Mouse (Mus musculus): ENCODE measurements around the gene Crat. TPM values are rescaled to one million over a fixed set of nuclear protein-coding genes. Genes with fewer than 3 reads are reported as not detected.

The Crat gene
- polyA plus RNA-seq, 1 experiment from 2014 or later = 28.0 TPM

DNA sequence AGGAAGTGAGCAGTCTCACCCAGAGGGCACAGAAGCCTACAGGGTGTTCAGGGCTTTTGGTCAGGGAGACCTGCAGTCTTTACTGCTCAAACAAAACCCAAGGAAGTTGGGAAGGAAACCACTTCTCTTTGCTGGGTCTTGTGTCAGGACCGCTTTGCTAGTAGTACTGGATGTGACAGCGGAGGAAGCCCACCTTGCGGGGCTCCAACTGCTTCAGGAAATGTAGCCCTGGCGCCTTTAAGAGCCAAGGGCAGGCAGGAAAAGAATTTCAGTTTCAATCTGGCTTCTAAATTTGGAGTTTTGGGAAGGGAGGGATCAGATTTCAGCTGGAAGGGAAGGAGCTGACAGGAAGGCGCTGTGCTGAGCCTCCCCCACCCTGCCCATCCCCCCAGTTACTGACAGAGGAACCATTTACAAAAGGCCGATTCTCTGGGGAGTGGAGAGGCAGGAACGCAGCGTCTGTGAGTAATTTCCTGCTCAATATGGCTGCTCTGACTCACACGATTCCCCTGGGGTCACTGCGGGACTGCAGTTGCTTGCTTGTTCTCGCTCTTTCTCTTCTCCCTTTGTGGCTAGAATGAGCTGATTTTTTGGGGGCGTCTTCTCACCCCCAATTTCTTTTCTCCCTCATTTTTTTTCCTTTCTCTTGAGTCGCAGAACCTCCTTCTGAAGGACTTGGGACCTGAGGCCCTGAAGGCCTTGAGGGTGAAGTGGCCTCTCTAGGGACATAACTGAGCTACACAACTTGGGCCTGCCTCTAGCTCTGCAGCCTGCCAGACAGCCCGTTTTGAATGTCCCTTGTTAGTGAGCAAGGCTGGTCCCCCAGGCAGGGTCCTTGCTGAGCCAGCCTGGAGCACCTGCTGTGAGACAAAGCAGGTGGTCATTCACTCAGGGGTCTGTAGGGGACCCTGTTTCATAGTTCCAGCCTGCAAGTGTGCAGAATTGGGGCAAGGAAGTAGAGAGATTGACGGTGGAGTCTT, 26.2 kb upstream of the Crat start:
- H3K36me3 ChIP-seq (ENCODE audit: insufficient read depth) = peaks cover 68% of the 10 kb centered on the region
- peak overlapping the region; percentile 64 for H3K9ac ChIP-seq
- DNase-seq = peak; percentile 92
- peak; percentile 7; the same call in 1 of the 2 replicates for TF ChIP-seq CTCF (IDR thresholded peaks at IDR 0.05; ENCODE audit: low read depth)
- H3K27ac ChIP-seq (ENCODE audit: low read depth) = peak overlapping the region; percentile 100
- H3K4me2 ChIP-seq = peak overlapping the region; percentile 80
- no peaks in the 10 kb centered on the region for H3K9me3 ChIP-seq (ENCODE audit: low read depth, low read length)
- ATAC-seq (ENCODE audit: insufficient read depth) = peak; percentile 77
- 3% methylated on average over 15 of the region's 15 CpGs for WGBS
- peak overlapping the region; percentile 41 for H3K4me3 ChIP-seq (ENCODE audit: low read depth, low read length)
- no peaks in the 10 kb centered on the region for H3K27me3 ChIP-seq (ENCODE audit: insufficient read depth, low read length)
- peaks cover 57% of the 10 kb centered on the region for H3K4me1 ChIP-seq (ENCODE audit: insufficient read depth)

DNA sequence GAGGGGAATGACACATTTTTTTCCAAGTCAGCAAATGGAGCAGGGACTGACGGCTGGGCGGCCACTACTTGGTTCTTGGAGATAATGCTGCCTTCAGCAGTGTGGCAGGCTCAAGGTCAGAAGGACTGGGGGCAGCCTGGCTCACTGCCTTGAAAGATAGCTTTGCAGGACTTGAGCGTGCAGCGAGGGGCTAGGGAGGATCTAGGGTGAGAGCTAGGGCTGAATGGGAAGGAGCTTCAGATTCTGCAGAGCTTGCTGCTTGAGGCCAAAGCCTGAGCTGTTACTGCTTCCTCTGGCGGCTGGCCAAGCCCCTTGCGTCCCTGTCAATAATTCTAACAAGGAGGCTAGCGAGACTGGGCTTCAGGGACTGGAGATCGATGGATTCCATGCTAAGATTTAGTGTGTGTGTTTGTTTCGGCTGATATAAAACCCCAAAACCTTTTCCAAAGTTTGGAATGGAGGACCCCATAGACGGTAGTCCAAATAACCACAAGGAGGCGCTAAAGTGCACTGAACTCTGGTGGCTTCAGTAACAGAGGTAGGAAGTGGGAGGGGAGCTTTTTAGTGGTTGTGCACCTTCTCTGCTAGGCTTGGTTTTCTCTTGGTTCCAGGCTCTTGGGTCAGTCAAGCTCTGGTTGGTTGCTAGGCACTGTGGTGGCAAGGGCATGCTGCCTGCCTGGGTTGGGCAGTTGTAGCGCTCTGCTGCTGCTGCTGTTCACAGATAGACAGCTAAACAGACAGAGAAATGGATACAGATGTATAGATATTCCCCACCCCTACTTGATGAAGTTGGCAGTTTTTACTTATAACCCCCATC, 25.3 kb upstream of the Crat start:
- Histone ChIP-seq H3K4me2 (peak overlapping the region; percentile 80), H3K4me3 (ENCODE audit: low read depth, low read length) (peak overlapping the region; percentile 10), H3K27ac (ENCODE audit: low read depth) (peak overlapping the region; percentile 100), H3K36me3 (ENCODE audit: insufficient read depth) (peaks cover 65% of the 10 kb centered on the region), H3K9me3 (ENCODE audit: low read depth, low read length) (no peaks in the 10 kb centered on the region), H3K9ac (peak overlapping the region; percentile 45; the same call in 1 of the 2 replicates), H3K4me1 (ENCODE audit: insufficient read depth) (peaks cover 54% of the 10 kb centered on the region), H3K27me3 (ENCODE audit: insufficient read depth, low read length) (no peaks in the 10 kb centered on the region)
- ATAC-seq (ENCODE audit: insufficient read depth) (peak; percentile 48), DNase-seq (peak; percentile 97)
- WGBS = 3% methylated on average over 12 of the region's 12 CpGs
- peak; percentile 89 for TF ChIP-seq CTCF (IDR thresholded peaks at IDR 0.05; ENCODE audit: low read depth)

DNA sequence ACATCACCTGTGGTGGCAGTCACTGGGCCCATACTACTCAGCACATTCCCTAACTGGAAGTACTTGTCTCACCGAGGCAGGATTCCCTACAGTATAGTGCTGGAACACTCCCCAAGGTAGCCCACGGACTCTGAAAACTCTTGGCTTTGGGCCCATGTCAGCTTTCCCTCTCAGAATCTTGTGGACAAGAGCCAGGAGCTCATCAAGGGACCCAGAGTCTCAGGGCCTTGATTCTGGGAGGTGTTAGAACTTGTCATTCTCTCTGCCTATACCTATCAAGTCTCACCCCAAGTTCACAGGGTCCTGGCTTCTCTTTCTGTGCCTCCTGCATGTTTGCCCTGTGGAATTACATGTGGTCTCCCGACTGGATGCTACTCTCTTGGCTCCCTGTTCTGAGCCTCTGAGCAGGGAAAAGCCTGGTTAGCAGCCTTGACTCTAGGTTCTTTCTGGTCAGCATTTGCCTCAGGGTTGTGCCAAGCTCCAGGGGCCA, 24.6 kb upstream of the Crat start:
- Histone ChIP-seq H3K9ac (peak overlapping the region; percentile 19), H3K27ac (ENCODE audit: low read depth) (peak overlapping the region; percentile 100), H3K4me2 (peak overlapping the region; percentile 80; the same call in 1 of the 2 replicates), H3K4me3 (ENCODE audit: low read depth, low read length) (no peak overlapping the region), H3K9me3 (ENCODE audit: low read depth, low read length) (no peaks in the 10 kb centered on the region), H3K27me3 (ENCODE audit: insufficient read depth, low read length) (no peaks in the 10 kb centered on the region), H3K4me1 (ENCODE audit: insufficient read depth) (peaks cover 47% of the 10 kb centered on the region), H3K36me3 (ENCODE audit: insufficient read depth) (peaks cover 67% of the 10 kb centered on the region)
- ATAC-seq (ENCODE audit: insufficient read depth) (no peak), DNase-seq (peak; percentile 71)
- WGBS = 23% methylated on average over 3 of the region's 3 CpGs
- TF ChIP-seq CTCF (IDR thresholded peaks at IDR 0.05; ENCODE audit: low read depth) = no peak

DNA sequence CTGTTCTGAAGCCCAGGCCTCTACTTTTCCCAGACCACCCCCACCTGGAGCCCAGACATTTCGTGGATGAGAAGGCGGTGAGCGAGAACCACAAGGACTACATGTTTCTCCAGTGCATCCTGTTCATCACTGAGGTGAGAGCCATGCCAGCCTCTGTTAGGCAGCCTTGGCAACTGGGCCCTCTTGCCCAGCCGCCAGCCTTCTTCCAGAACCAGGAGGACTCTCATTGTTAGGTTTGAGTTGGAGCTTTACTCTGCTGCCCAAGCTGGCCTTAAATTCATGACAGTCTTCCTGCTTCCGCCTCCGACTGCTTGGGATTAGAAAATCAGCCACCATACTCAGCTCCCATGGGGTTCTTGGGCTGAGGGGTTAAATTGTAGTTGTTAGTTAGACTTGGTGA, 24.0 kb upstream of the Crat start:
- WGBS = 79% methylated on average over 6 of the region's 6 CpGs
- ATAC-seq (ENCODE audit: insufficient read depth) = no peak
- Histone ChIP-seq H3K9me3 (ENCODE audit: low read depth, low read length) (no peaks in the 10 kb centered on the region), H3K36me3 (ENCODE audit: insufficient read depth) (peaks cover 67% of the 10 kb centered on the region), H3K27me3 (ENCODE audit: insufficient read depth, low read length) (no peaks in the 10 kb centered on the region), H3K4me3 (ENCODE audit: low read depth, low read length) (no peak overlapping the region), H3K4me1 (ENCODE audit: insufficient read depth) (peaks cover 42% of the 10 kb centered on the region), H3K4me2 (no peak overlapping the region), H3K9ac (peak overlapping the region; percentile 19), H3K27ac (ENCODE audit: low read depth) (peak overlapping the region; percentile 100)
- no peak for TF ChIP-seq CTCF (IDR thresholded peaks at IDR 0.05; ENCODE audit: low read depth)
- DNase-seq = no peak

DNA sequence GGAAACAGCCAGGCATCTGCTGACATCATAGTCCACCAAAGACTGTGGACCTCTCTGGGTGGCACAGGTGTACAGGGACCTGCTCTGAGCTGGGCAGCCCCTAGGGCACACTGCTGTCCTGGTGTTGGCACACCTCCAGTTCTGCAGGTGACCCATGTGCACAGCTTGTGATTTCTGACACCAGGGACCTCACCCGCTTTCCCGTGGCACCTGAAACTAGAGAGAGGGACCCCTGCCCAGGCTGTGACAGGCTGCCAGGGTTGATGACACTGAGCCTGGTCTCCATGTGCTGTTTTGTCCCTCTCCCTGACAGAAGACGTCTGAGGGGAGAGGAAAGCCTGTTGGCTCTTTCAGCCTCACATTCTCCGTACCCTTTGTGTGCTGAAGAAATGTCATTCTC, 22.2 kb upstream of the Crat start:
- Histone ChIP-seq H3K27me3 (ENCODE audit: insufficient read depth, low read length) (no peaks in the 10 kb centered on the region), H3K36me3 (ENCODE audit: insufficient read depth) (peaks cover 68% of the 10 kb centered on the region), H3K4me3 (ENCODE audit: low read depth, low read length) (no peak overlapping the region), H3K9ac (no peak overlapping the region), H3K27ac (ENCODE audit: low read depth) (no peak overlapping the region), H3K4me2 (no peak overlapping the region), H3K9me3 (ENCODE audit: low read depth, low read length) (no peaks in the 10 kb centered on the region), H3K4me1 (ENCODE audit: insufficient read depth) (peaks cover 27% of the 10 kb centered on the region)
- no peak for TF ChIP-seq CTCF (IDR thresholded peaks at IDR 0.05; ENCODE audit: low read depth)
- ATAC-seq (ENCODE audit: insufficient read depth) (no peak), DNase-seq (no peak)
- 89% methylated on average over 4 of the region's 4 CpGs for WGBS

DNA sequence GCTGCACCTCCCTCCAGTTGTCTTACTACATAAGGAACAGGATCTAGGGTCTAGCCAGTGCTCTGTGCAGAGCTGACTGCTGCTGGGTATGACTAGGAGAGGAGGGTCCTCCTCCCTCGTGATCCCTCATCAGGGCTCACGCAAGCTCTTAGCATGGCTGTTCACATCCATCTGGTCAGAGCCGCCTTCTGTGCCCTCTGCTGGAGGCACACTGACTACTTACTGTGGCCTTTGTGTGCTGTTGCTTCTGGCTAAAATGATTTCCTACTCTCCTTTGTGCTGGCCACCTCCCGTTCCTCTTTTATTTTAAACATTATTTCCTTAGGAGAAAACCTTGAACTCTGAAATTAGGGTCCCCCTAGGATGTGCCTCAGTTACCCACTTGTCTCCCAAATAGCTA, 21.2 kb upstream of the Crat start:
- H3K4me2 ChIP-seq = no peak overlapping the region
- no peak overlapping the region for H3K27ac ChIP-seq (ENCODE audit: low read depth)
- no peak overlapping the region for H3K9ac ChIP-seq
- no peaks in the 10 kb centered on the region for H3K9me3 ChIP-seq (ENCODE audit: low read depth, low read length)
- 0 out of 2 replicates have a peak, but pooled peaks have one; percentile 1 for TF ChIP-seq CTCF (IDR thresholded peaks at IDR 0.05; ENCODE audit: low read depth)
- no peak for ATAC-seq (ENCODE audit: insufficient read depth)
- WGBS = 79% methylated on average over 4 of the region's 4 CpGs
- no peak overlapping the region for H3K4me3 ChIP-seq (ENCODE audit: low read depth, low read length)
- DNase-seq = no peak
- peaks cover 18% of the 10 kb centered on the region for H3K4me1 ChIP-seq (ENCODE audit: insufficient read depth)
- H3K27me3 ChIP-seq (ENCODE audit: insufficient read depth, low read length) = no peaks in the 10 kb centered on the region
- peaks cover 78% of the 10 kb centered on the region for H3K36me3 ChIP-seq (ENCODE audit: insufficient read depth)

All from lung, embryonic 14.5 days (tissue).